Mouse (Mus musculus) liver, adult 2 months (tissue): Measurements from ENCODE around the gene Nphp4.

Experiments used
- CTCF ChIP-seq: fragments of 200-500 bp; IDR thresholded peaks from 2 replicates; pipeline ENCODE4 v1.5.1; 2011; ENCODE audit warnings: low read depth, low read length, control low read depth
- POLR2A ChIP-seq: fragments of 200-500 bp; IDR thresholded peaks from 2 replicates; pipeline ENCODE4 v1.6.1; 2011; ENCODE audit warnings: low read length, control low read depth; ENCODE audit not compliant: insufficient read depth; ENCODE audit errors: extremely low read depth

DNA sequence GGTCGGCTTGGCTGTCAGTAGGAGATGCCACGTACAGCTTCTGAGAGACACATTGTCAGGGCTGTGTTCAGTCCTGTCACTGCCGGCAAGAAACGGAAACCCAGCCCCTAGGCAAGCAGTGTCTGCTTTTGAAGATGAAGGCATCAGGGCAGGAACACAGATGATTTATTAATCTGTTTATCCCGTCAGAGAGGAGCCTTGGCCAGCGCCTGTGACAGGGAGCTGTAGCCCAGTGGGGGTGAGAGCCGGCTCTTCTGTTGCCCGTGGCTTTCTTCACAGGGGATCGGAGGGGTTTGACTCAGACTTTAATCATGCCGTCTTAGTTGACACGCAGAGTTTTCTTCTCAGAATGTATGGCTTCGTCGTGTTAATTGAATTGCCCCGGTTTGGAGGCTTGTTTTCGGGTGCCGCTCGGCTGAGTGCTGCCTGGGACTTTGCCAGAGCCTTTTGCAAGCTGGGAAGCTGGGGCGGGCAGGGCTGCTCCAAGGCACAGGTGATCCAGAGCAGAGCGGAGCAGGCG lies 17.9 kb downstream of the Nphp4 start:
- TF ChIP-seq POLR2A, result no peak
- no peak for TF ChIP-seq CTCF
